Mouse (Mus musculus) retina, adult 2 months (tissue): ENCODE results near the gene Epm2aip1.
A peak's percentile ranks its signal among the peaks of the same experiment; 100 is the strongest.

Experiments used
- DNase-seq: peaks from one replicate; pipeline ENCODE4 v3.0.0-alpha.2; 2012; ENCODE audit warnings: low read depth, low spot score

Epm2aip1 gene

DNA sequence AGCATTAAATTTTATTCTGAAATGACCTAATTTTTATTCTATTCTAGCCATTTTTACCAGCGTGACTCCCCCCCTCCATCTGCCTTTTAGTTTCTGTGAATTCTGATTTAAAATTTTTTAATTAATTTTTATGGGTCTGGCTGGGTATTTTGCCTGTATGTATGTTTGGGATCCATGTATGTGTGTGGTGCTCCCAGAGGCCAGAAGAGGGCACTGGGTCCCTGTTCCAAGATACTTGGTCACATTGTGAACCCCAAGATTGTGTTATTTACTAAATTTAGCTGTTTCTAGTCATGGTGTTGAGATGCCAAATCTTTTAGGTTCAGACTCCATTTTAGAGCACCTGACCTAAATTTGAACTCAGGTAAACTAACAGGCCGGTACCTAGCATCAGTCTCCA is 14.7 kb downstream of the Epm2aip1 start:
- no peak for DNase-seq

DNA sequence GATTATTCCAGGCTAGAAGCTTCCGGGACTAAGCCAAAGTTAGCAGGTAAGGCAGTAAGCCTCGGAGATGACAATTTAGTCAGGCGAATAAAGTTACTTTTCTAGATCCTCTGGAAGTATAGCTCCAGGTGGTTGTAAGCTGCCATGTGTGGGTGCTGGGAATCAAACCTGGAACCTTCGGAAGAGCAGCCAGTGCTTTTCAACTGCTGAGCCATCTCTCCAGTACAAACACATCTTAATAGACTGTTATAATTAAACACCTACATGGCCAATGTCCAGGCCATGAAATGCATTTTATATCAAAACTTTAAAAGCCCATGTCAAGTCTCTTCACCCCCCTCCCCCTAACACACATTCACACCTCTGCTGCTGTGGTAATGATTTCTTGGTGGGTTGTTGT is 16.2 kb downstream of the Epm2aip1 start:
- no peak for DNase-seq

DNA sequence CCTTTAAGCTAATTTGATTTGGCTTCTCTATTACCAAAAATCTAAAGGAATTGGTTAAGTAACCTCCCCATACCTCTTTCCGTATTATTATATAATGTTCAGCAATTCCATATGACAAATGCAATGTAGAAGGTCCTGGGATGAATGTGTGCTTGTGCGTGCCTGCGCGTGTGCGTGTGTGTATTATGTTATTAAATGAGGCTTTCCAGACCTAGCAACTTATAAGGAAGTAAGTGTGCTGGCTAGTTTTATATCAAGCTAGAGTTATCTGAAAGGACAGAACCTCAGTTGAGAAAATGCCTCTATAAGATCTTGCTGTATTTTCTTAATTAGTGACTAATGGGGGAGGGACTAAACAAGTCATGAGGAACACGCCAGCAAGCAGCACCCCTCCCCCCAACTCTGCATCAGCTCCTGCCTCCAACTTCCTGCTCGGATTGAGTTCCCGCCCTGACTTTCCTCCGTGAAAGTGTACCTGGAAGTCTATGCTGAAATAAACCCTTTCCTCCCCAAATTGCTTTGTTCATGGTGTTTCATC is 17.6 kb downstream of the Epm2aip1 start:
- DNase-seq: no peak

- peak; percentile 65 for DNase-seq
These were observed 18.2 kb downstream of the Epm2aip1 start for GRCm38 (mm10) chr9:111289832-111290339.

DNA sequence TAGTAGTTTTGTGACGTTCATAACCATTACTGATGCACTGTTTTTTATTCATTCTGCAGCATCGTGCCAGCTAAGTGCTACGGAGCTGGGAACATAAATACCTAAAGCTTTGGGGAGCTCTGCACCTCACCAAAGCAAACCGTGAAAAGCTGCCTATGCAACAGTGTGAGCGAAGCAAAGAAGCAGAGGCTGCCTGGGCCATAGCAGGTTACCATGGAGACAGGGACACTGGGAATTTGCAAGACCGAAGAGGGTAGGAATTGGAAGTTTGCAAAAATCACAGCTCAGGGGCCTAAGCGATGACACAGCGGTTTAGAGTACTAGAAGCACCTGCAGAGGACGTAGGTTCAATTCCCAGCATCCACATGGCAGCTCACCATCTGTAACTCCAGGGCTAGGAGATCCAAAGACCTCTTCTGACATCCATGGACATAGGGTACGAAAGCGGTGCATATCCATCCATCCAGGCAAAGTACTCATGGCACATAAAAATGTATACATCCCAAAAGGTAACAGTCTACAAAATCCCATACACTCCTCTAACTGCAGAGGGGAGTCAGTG is 18.9 kb downstream of the Epm2aip1 start:
- DNase-seq: no peak

- DNase-seq: no peak
These were observed 21.5 kb downstream of the Epm2aip1 start for GRCm38 (mm10) chr9:111293234-111293633.

GRCm38 (mm10) chr9:111294911-111295310 is 23.2 kb downstream of the Epm2aip1 start:
- no peak for DNase-seq

DNA sequence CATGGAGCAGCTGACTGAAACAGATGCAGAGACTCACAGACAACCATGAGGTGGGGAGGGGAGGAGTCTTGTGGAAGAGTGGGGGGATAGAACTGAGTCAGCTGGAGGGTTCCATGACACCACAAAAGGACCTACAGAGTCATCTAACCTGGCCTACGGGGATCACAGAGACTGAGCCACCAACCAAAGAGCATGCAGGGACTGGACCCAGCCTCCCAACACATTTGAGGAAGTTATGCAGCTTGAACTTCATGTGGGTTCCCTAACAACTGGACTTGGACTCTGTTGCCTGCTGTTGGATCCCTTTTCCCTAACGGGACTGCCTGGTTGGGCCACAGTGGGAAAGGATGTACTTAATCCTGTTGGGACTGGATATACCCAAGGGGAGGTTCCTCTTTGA is 23.6 kb downstream of the Epm2aip1 start:
- DNase-seq: no peak

DNA sequence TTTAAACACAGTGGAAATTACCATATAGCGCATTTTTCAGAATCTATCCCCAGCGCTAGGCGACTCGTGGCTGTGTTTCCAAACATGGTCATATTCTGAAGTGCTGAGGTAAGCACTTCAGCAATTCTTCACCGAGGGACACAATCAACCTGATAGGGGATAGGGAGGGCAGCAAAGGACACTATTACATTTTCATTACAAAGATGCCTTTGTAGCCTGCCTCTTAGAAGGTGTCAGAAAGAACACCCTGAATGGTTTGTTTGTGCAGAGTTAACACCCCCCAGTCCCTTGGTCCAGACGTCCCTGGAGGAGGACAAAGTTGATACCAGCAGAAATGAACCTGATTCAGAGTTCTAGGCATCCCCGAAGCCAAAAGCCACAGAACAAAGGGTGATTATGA is 24.7 kb downstream of the Epm2aip1 start:
- DNase-seq: no peak

DNA sequence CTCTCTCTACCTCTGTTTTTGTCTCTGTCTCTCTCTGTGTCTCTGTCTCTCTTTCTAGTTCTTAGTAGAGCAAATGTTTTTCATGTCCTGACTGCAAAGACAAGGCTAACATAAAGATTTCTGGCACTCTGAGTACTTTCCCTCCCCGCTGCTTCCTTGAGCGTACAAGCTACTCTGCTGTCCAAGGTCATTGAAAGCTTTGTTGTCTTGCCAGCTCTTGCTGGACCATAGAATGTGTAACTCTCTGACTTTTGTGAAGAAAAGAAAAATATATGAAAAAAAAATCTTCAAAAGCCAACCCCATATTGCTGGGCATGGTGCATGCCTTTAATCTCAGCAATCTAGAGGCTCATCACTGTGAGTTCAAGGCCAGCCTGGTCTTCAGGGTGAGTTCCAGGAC is 26.9 kb downstream of the Epm2aip1 start:
- DNase-seq: no peak

DNA sequence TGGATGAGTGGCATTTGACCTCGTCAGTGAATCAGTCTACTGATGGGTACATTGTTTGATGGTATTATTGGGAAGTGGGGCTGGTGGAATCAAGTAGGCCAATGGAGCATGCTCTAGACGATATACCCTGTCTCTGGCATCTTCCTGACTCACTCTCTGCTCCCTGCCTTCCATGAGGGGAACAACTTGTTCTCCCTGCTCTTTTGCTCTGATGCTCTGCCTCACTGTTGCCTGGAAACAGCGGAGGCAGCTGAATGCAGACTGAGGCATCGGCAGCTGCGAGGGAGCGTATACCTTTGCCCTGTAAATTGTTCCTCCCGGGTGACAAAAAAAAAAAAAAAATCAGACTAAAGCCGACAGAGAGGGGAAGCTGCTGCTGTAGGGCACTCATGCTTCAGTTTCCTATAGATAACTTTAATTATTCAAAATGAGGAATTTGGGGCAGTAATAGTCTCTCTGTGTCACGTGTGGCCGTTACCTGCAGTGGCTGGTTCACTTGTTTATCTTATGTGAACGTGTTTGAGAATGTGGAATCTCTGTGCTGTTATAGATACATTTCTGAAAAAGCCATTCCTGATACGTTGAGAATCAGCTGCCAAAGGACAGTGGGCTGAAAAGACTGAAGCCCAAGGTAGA is 30.6 kb downstream of the Epm2aip1 start:
- no peak for DNase-seq

DNA sequence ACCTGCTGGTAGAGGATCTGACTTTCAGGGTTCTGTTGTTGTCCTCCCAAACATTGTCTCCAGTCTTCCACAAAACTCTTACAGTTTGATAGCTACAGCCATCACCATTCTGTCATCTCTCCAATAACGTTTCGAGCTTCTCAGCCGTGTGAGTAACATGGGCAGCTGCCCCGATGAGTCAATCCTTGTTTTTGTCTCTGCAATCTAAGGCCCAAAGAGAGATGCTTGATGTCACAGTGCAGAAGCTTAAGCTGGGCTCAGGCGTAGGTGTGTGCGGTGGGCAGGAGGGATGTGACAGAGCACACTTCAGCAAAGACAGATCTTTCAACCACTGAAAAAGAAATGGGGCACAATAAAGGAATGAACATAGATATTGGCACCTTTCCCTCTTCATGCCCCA is 32.3 kb downstream of the Epm2aip1 start:
- no peak for DNase-seq

DNA sequence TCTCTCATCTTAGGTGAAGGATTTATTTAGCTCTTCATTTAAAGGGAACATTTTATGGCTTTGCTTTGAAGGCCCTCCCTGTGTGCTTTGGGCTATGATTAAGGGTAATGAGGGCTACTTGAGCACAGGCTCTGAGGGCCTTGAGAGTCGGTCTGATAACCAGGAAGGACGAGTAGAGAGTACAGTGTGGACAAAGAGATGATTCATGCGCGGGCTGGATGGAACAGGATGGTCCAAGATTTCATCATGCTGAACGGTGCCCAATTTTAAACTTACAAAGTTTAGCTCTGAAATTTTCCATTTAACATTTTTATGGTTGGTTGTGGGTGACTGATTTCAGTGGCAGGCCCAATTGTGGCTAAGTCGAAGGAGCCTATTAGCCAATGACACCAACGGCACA is 34.4 kb downstream of the Epm2aip1 start:
- DNase-seq: no peak

DNA sequence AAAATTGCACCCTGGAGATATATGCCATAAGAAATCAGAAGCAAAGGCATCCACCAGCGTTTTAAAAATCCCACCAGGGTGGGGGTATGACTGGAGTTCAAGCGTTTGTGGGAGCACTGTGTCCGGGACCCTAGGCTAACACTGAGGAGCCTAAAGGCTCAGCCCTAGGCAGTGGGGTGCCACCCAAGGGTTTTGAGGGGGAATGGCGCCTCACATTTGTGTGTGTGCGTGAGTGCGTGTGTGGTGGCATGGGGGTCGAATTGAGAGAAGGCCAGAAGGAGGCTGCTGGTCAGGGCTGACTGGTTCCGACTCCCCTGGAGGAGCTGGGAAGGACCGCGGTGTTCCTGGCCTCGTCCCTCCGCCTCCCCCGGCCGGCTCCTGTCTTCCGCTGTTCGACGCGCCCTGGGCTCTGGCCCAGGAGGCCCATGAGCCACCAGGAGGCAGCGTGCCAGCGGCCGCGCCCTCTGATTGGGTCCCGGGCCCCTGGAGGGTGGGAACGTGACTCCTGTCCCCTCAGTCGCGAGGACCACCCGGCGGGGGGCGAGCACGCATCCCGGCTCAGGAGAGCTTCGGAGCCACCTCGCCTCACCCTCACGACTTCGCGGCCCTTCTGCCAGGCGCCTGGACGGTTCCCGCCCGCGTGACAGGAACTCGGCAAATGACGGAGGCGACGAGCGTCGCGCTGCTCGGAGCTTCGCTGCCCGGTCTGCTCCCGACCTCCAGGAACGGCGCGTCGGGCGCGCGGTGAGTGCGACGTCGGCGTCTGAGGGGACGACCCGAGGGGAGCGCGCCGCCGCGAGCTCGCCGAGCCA is 39.5 kb downstream of the Epm2aip1 start, which contains the start of gene Trank1:
Gene Trank1, plus strand, starts transcription at position 709 of the 812 bp plus-strand sequence.
- no peak for DNase-seq

GRCm38 (mm10) chr9:111311843-111312441 is 40.2 kb downstream of the Epm2aip1 start:
- DNase-seq: no peak

- no peak for DNase-seq
These were observed 40.9 kb downstream of the Epm2aip1 start for GRCm38 (mm10) chr9:111312442-111313141.

DNA sequence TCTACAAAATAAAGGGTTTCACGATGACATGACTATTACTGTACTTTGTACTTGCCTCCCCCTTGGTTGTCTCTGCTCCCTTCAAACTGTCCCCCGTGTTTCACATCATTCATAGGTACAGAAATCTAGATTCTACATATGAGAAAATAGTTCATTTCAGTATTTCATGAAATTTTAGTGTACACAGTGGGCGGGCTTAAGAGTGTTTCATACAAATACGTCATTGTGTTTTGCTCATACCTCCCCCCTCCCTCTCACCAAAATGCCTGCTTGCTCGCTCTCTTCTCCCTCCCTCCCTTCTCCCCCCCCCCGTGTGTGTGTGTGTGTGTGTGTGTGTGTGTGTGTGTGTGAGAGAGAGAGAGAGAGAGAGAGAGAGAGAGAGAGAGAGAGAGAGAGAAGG is 41.6 kb downstream of the Epm2aip1 start:
- DNase-seq: no peak

GRCm38 (mm10) chr9:111313793-111314192 is 42.1 kb downstream of the Epm2aip1 start:
- no peak for DNase-seq

- no peak for DNase-seq
These were observed 42.5 kb downstream of the Epm2aip1 start for GRCm38 (mm10) chr9:111314219-111314618.

GRCm38 (mm10) chr9:111320912-111321311 is 49.2 kb downstream of the Epm2aip1 start:
- no peak for DNase-seq

DNA sequence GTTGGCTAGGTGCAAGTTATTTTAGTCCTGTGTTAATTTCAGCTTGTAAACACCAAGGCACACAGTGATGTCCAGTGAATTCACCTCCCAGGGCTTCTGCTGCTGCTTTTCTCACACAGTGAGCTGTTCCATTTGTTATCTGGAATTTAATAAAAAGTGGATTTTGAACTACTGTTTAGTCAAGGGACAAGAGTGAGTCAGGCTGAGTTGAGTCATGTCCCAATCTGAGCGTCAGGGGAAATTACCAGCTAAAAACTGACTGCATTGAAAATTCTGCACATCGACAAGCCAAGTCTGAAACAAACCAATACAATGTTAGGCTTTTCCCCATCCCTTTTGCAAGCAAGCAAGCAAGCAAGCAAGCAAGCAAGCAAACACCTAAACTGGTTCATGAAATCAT is 53.2 kb downstream of the Epm2aip1 start:
- DNase-seq: no peak
